Mouse (Mus musculus) olfactory bulb, adult 2 months (tissue): ENCODE measurements at regions not wholly inside any gene's neighbourhood (a gene's known extent, or its start where the extent isn't known, plus 50 kb on each side); places are given as distances from the start of the nearest gene placed in this dataset.

Experiments used
- CTCF ChIP-seq: fragments of 200-500 bp; IDR thresholded peaks from 2 replicates; pipeline ENCODE4 v1.5.1; 2012; ENCODE audit warnings: low read depth, mild to moderate bottlenecking, low read length, moderate library complexity; ENCODE audit not compliant: insufficient read depth
- POLR2A ChIP-seq: fragments of 200-500 bp; IDR thresholded peaks from 2 replicates; pipeline ENCODE4 v1.6.1; 2012; ENCODE audit warnings: mild to moderate bottlenecking, low read depth, low read length, moderate library complexity; ENCODE audit not compliant: insufficient read depth

DNA sequence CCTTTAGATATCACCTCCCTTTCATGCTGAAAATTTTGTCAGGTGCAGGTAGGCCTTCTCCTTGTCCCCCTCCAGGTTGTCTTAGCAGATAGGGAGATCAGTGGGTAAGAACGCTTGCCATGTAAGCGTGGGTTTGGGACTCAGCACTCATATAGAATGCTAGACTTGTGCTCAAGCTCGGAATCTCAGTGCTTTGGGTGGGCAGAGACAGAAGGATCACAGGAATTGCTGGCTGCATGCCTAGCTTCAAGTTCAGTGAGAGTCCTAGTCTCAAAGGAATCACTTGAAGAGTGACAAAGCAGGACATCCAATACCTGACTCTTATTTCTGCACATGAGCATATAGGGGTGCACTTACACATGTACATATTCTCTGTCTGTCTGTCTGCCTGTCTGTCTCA, 235.5 kb upstream of the Prickle1 start:
- no peak for TF ChIP-seq CTCF
- TF ChIP-seq POLR2A = no peak
